Mouse (Mus musculus): ENCODE measurements at regions not wholly inside any gene's neighbourhood (a gene's known extent, or its start where the extent isn't known, plus 50 kb on each side); places are given as distances from the start of the nearest gene placed in this dataset.
A peak's percentile ranks its signal among the peaks of the same experiment; 100 is the strongest.

GRCm38 (mm10) chr16:30460371-30460770 lies 54.6 kb upstream of the Atp13a3 start:
- Histone ChIP-seq H3K27me3 (ENCODE audit: insufficient read depth, poor library complexity, severe bottlenecking) (no peaks in the 10 kb centered on the region), H3K4me3 (no peak overlapping the region), H3K36me3 (no peaks in the 10 kb centered on the region), H3K9me3 (peaks cover 3% of the 10 kb centered on the region; the same call in 1 of the 2 replicates), H3K27ac (no peak overlapping the region), H3K4me1 (peaks cover 6% of the 10 kb centered on the region)
- WGBS: 79% methylated on average over 2 of the region's 2 CpGs
- DNase-seq (ENCODE audit: low spot score): peak; percentile 22

- Histone ChIP-seq H3K4me1 (peaks cover 6% of the 10 kb centered on the region), H3K9me3 (peaks cover 3% of the 10 kb centered on the region; the same call in 1 of the 2 replicates), H3K27me3 (ENCODE audit: insufficient read depth, poor library complexity, severe bottlenecking) (no peaks in the 10 kb centered on the region), H3K36me3 (no peaks in the 10 kb centered on the region), H3K4me3 (no peak overlapping the region), H3K27ac (no peak overlapping the region)
- DNase-seq (ENCODE audit: low spot score): peak; percentile 3
- WGBS: 64% methylated on average over 3 of the region's 3 CpGs
These were observed 52.1 kb upstream of the Atp13a3 start for GRCm38 (mm10) chr16:30457872-30458271.

- Histone ChIP-seq H3K36me3 (no peaks in the 10 kb centered on the region), H3K27ac (no peak overlapping the region), H3K27me3 (ENCODE audit: insufficient read depth, poor library complexity, severe bottlenecking) (no peaks in the 10 kb centered on the region), H3K9me3 (peaks cover 3% of the 10 kb centered on the region; the same call in 1 of the 2 replicates), H3K4me3 (no peak overlapping the region), H3K4me1 (peaks cover 6% of the 10 kb centered on the region)
- WGBS: 84% methylated on average over 5 of the region's 5 CpGs
- no peak for DNase-seq (ENCODE audit: low spot score)
These were observed 51.6 kb upstream of the Atp13a3 start for GRCm38 (mm10) chr16:30457335-30457734.

- no peak overlapping the region for H3K4me3 ChIP-seq
- no peaks in the 10 kb centered on the region for H3K36me3 ChIP-seq
- WGBS: 47% methylated on average over 4 of the region's 4 CpGs
- H3K4me1 ChIP-seq: peaks cover 6% of the 10 kb centered on the region
- no peak overlapping the region for H3K27ac ChIP-seq
- no peaks in the 10 kb centered on the region for H3K27me3 ChIP-seq (ENCODE audit: insufficient read depth, poor library complexity, severe bottlenecking)
- H3K9me3 ChIP-seq: peaks cover under 1% of the 10 kb centered on the region; the same call in 1 of the 2 replicates
- DNase-seq (ENCODE audit: low spot score): peak; percentile 41
These were observed 50.9 kb upstream of the Atp13a3 start for GRCm38 (mm10) chr16:30456687-30457086.

Measured in heart, embryonic 10.5 days (tissue).